Mouse (Mus musculus): ENCODE data around the gene Sept9.

Sept9 gene

DNA sequence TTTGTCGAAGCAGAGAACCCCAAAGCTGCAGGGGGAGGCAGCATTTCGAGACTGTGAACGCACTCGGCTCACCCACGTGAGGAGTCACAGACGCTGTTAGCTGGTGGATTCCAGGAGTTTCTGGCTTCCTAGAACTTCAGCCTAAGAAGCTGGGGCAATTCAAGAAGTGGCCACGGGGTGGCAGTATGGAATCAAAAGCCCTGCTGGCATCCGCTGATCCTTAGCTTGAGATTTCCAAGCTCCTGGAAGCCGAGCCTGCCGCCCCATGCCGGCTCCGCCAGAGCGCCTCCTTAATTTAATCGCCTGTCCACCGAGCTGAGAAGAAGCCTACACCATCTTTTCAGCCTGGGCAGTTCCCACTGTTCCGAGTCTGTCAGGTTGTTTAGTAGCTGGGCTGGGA lies 185.4 kb downstream of the Sept9 start:
- DNase-seq: peak; percentile 31 to 40

GRCm38 (mm10) chr11:117385331-117386103 lies 186.1 kb downstream of the Sept9 start:
- no peak for DNase-seq

GRCm38 (mm10) chr11:117387241-117387640 lies 187.8 kb downstream of the Sept9 start:
- no peak for DNase-seq

- peak in 1 of 2 experiments; percentile 24 for DNase-seq
Measured at GRCm38 (mm10) chr11:117390001-117390402, 190.5 kb downstream of the Sept9 start.

DNA sequence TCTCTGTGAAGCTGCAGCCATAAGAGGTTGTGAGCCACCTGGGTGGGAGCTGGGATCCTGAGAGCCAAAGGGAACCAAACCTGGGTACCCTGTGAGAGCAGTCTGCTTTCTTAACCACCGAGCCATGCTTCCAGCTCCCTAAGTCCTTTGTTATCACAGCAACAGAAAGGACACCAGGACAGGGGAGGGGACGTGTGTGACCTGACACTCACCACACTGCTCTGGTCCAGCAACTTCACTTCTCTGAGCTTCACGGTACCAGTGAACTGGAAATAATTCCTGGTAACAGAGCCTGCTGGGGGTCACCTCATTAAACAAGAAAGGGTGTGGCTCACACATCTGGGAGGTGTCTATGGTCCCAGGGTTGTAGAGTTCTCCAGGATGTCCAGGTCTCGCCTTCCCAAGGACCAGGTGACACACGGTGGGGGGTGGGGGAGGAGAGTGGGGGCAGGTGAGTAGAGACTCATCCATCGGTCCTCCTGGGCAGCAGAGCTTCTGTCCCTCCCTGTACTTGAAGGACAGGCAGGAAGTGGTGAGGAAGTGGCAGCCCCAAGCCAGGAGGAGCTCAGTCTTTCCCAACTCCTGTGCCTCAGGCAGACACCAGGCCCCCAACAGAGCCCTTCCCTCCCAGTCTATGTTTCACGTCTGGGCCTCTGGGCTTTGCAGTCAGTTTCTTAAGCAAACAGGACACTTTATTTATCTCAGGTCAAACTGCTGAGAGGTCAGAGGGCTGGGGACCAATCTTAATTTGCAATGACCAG lies 191.5 kb downstream of the Sept9 start:
- DNase-seq: no peak

DNA sequence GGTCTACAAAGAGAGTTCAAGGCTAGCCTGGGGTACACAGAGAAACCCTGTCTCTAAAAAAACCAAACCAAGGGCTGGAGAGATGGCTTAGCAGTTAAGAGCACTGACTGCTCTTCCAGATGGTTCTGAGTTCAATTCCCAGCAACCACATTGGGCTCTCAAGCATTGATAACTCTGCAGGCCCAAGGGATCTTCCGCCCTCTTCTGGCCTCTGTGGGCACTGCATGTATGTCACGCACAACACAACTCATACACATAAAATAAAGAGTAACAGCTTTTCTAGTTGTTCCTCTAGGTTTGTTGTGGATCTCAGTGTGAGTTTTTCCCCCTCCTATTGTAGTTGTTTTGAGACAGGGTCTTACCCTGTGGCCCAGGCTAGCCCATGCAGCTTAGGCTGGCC lies 192.8 kb downstream of the Sept9 start:
- no peak for DNase-seq

GRCm38 (mm10) chr11:117393715-117394114 lies 194.3 kb downstream of the Sept9 start:
- no peak for DNase-seq

GRCm38 (mm10) chr11:117394230-117395137 lies 195.0 kb downstream of the Sept9 start:
- DNase-seq: no peak

GRCm38 (mm10) chr11:117395228-117395627 lies 195.8 kb downstream of the Sept9 start:
- DNase-seq: no peak

DNA sequence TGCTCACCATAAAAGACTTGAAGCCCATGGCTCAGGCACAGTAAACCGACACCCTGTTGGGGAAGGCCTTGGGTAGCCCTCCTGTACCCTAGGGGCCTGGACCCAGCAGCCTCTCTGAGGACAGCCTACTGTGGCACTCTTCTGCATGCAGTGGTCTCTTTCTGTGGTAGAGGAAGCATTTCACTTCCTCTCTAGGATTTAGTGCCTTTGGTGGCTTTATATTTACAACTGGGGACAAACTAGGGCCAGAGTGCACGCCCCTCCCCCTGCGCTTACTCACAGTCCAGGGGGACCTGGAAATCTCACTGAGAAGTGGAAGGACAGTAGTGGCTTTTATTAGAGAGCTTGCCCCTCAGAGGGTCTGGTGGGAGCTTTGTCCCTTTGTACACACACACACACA lies 197.5 kb downstream of the Sept9 start:
- DNase-seq: no peak

DNA sequence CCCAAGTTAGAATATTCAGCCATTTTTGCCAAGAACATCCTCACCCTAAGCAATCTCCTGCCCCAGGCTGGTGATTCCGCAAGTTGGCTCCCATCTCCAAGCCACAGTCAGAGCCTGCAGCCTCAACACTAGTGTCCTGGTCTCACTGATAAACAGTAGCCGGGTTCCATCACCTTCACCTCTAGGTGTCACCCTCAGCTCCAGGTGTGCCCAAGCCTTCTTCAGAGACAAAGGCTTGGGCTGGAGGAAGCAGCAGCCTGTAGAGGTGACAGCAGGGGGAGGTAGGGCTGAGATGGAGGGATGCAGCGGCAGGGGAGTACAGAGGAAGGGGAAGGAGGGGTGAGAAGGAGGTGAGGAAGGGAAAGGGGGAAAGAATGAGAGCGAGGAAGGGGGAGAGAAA lies 198.3 kb downstream of the Sept9 start:
- peak; percentile 9 to 30 for DNase-seq

DNA sequence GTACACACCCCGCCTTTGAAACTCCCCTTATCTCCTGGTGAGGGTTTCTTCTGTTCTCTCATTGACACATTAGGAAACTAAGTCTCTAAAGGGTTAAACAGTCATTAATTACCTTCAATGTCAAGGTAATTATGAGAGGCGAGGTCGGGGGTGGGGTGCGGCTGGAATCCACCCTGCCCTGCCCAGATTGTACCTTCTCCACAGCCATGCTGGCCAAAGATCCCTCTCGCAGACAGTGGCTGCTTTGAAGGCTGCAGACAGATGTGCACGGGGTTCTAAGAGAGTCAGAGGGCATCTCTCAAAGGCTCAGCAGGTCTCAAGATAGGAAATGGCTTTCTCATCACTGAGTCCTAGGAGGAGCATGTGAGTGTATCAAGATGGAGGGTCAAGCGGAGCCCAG lies 198.7 kb downstream of the Sept9 start:
- DNase-seq: no peak

GRCm38 (mm10) chr11:117401583-117402367 lies 202.3 kb downstream of the Sept9 start:
- DNase-seq: no peak

GRCm38 (mm10) chr11:117402550-117402949 lies 203.1 kb downstream of the Sept9 start:
- DNase-seq: no peak

- DNase-seq: no peak
Measured at GRCm38 (mm10) chr11:117403073-117403472, 203.6 kb downstream of the Sept9 start.

GRCm38 (mm10) chr11:117403781-117404180 lies 204.3 kb downstream of the Sept9 start:
- DNase-seq: no peak

DNA sequence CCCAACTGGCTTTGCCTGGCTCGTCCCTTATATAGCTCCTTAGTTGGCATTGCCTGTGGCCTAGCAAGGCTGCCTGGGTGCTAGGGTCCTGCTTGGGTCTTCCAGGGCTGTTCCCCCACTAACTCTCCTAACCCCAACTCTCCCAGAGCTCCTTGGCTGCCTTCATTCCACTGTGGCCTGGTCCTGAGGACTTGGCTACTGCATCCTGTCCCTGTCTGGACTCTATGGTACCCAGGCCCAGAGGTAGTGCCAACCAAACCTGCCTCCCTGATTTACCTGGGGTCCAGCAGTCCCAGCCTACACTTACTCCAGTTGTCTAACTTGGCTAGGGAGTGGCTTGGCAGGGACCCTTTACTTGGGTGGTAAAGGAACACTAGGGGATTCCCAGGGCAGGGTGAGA lies 207.2 kb downstream of the Sept9 start:
- no peak for DNase-seq

DNA sequence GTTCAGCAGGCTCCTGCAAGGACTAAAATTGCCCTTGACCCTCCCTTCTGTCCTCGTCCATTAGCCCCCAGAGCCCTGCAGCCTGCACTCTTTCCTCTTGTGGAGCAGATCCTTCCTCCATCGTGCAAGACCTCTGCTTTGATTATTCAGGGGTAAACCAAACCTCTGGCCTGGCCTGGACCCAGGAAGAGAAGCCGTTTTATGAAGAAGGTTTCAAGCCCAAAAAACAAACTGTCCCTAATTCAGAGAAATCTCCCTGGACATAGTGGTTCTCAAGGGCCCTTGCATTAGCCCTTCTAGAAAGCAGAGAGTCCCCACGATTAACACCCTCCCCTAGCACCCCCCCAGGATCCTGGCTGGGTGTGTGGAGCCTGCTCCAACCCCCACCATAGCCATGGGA lies 207.7 kb downstream of the Sept9 start:
- no peak for DNase-seq

DNA sequence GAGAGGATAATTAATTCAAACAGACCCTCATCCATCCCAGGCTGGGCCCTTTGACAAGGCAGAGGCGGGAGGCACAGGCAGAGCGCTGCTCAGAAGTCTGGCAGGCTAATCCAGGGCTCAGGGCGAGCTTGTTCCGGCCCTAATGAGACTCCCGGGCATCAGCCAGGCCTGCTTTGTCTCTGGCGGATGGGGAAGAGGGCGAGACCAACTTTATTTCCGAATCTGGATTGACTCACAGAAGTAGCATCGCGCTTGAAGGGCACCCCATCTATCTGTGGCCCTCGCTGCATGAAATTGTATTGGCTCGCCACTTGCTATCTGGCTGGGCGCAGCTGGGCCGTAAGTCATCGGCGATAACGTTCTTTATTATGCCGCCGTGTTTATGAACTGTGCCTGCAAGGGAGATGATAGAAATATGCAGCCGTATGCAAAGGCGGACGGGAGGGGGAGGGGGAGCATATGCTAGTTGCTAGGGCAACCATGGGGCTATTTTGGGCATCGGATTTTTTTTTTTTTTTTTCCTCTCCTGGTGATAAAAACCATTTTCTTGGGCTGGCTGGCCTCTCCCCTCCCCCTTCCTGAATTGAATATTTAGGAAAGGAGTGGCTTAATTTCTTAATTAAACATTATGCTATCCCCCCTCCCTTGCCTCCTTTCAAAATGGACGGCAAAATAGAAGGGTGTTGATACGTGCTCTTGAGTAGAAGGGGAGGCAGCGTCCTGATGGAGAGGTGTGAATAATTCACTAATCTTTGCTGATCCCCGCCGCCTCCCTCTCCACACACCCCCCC lies 208.4 kb downstream of the Sept9 start:
- no peak for DNase-seq

DNA sequence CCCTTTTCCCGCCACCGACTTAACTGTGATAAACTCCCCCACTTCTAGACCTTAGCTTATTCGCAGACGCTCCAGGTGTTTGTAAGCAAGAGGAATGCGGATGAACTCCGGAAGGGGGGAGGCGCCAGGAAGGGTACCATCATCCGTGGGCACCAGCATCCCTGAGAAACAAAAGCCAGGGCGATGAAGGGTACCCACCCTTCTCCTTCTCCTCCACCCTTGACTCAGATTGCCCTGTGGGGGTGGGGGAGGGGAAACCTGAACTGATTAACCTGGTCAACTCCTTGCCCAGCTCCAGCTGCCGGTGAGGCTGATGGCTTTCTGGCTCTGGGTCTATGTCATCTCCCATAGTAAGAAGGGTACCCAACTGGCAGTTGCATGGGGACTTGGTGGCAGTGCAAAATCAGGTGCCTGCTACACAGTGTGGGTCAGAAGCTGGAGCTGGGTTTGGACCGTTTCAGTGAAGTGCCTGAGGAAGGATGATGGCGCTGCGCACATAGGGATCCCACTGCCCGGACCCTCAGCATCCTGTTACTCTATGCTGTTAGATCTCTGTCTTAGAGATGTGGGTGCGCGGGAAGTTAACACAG lies 209.1 kb downstream of the Sept9 start:
- DNase-seq: no peak

DNA sequence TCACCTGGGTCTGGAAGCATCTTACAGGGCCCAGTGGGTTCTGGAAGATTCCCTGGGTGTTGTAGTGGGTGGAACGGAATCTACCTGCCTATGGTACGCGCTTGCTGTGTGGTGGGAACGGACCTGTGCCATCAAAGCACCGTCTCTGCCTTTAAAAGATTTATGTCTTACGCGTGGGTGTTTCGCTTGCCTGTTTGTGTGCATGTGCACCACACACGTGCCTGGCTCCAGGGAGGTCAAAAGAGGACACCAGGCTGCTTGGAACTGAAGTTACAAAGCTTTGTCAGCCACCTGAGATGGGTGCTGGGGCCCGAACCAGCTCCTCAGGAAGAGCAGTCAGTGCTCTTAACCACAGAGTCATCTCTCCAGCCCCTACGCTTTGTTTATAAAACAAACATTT lies 209.9 kb downstream of the Sept9 start:
- no peak for DNase-seq
